Mouse (Mus musculus) heart, adult 11 months (tissue): ENCODE measurements around the gene Pnmal2.

Experiments
- DNase-seq: peaks from one replicate; pipeline ENCODE4 v3.0.0; 2022

The Pnmal2 gene

DNA sequence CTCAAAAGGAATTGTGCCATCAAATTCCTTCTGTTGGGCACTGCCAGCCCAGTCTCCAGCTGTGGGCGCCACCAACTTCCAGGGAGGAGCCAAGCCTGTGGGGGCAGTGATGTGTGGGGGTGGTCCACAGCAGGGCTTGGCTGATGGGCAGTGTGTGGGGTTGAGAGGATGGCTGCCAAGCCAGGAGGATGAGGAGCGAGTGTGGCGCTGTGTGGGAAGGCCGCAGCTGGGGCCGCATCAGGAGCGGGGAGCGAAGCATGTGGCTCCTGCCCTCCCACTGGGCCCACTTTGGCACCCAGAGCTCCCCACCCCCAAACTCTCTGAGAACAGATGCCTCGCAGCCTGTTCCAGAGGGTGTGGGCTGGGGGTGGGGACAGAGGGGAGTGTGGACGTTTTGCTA lies 26.5 kb upstream of the Pnmal2 start:
- peak; percentile 95 for DNase-seq

- no peak for DNase-seq
Observed at GRCm38 (mm10) chr7:16918670-16919069, 25.8 kb upstream of the Pnmal2 start.

GRCm38 (mm10) chr7:16919395-16920149 lies 24.9 kb upstream of the Pnmal2 start:
- peak; percentile 93 for DNase-seq

- DNase-seq = no peak
Observed at GRCm38 (mm10) chr7:16920150-16920579, 24.3 kb upstream of the Pnmal2 start.

GRCm38 (mm10) chr7:16920818-16921791 lies 23.4 kb upstream of the Pnmal2 start:
- DNase-seq = peak; percentile 94

GRCm38 (mm10) chr7:16921881-16922335 lies 22.6 kb upstream of the Pnmal2 start:
- peak; percentile 94 for DNase-seq

- DNase-seq = peak; percentile 96
Observed at GRCm38 (mm10) chr7:16922360-16922973, 22.0 kb upstream of the Pnmal2 start.

- DNase-seq = peak; percentile 97
Observed at GRCm38 (mm10) chr7:16923283-16924036, 21.0 kb upstream of the Pnmal2 start.

DNA sequence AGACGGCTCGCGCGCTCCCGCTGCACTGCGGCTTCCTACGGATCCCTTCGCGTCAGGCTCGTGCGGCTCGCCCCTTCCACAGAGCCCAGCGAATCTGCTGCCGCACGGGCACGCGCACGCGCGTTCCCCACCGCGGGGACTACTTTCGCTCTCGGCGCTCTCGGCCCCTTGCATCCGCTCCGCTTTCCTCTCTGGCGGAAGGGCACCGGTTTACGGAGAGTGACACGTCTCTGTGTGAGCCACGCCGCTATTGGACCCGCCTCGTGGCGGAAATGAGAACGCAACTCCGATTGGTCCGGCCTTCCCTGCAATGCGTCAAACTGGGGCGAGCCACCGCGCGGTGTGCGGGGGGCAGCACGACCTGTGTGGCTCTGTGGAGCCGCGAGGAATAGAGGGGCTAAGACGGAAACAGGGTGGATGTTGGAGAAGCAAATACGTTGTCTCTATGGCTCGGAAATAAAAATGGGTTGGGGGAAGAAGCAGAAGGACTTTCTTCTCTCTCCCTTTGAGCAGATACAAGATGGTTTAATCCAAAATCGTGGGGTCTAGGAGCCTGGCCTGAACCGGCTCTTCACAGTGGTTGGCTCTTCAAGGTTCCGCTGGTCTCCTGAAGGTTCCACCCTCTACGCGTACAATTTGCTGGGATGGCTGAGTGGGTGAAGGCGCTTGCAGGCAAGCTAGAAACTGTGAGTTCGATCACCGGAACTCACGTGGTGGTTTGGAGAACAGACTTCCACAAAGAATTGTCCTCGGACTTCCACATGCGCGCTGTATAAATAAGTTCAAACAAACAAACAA lies 20.2 kb upstream of the Pnmal2 start, which contains the start of gene Calm3:
Gene Calm3, minus strand, starts transcription at position 78 of the 798 bp plus-strand sequence.
- peak; percentile 100 for DNase-seq

GRCm38 (mm10) chr7:16928341-16928740 lies 16.1 kb upstream of the Pnmal2 start:
- DNase-seq = no peak

DNA sequence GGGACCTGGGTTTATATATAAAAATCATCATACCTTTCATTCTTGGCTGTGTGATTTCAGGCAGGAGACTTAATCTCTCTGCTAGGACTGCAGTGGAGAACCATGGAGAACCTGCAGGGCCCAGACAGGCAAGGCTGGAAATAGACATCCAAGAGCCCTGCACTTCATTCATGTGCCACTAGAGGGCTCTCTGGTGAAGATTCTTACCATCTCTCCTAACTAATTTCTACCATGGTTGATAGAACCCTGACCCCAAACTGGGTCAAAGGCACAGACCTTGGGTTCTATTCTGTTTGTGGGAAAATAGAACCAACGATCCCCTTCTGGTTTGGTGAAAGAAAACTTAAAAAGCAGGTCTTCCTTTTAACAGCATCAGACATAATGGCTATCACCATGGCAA lies 13.6 kb upstream of the Pnmal2 start:
- peak; percentile 93 for DNase-seq

DNA sequence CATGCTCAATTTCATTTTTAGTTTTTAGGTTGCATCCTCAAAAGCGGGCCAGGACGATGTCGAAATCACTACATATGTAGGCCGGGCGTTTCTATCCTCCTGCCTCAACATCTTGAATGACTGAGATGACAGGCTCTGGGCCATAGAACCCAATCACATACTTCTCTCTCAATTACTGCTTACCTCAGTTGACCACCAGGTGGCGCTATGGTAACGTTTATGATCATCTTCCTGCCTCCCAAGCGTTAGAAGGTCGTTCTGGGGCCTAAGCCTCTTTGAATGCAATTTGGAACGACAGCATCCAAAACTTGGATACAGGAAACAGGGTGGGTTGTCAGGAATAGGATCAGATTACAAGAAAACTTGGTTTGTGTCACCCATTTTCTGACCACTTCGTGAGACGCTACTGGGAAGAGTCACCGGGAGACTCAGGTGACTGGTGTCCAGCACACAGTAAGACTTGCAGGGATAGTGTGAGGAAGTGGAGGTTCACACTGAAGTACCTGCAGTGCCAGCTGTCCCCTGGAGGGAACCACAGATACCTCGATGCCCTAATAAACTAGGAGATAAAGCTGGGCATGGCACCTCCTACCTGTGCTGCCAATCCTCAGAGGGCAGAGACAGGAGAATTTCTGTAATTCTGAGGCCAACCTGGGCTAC lies 12.4 kb upstream of the Pnmal2 start:
- DNase-seq = peak; percentile 97

- peak; percentile 83 for DNase-seq
Observed at GRCm38 (mm10) chr7:16932704-16933577, 11.5 kb upstream of the Pnmal2 start.

- no peak for DNase-seq
Observed at GRCm38 (mm10) chr7:16937312-16937711, 7.2 kb upstream of the Pnmal2 start.

DNA sequence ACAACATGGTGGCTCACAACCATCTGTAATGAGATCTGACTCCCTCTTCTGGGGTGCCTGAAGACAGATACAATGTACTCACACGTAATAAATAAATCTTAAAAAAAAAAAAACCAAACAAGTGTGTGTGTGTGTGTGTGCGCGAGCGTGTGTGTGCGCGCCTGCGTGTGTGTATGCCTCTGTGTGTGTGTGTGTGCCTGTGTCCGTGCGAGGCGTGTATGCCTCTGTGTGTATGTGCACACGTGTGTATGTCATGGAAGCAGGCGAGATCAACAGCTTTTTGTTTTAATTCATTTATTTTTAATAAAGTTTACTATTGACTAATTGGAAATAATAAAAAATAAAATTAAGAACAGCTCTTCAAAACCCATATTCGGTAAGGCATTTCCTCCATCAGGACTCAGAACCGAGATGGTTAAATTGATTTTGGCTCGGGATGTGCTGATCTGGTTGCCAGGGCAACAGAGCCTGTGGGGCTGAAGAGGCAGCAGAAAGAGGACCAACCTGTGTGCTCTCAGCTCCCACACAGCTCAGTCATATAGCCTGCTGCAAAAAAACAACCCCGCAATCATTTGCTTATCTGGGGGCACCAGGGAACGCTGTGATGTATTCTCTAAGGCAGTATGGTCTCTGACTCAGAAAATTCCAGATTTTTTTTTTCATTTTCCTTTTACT lies 6.2 kb upstream of the Pnmal2 start:
- DNase-seq = no peak

GRCm38 (mm10) chr7:16940292-16940691 lies 4.2 kb upstream of the Pnmal2 start:
- DNase-seq = peak; percentile 94

DNA sequence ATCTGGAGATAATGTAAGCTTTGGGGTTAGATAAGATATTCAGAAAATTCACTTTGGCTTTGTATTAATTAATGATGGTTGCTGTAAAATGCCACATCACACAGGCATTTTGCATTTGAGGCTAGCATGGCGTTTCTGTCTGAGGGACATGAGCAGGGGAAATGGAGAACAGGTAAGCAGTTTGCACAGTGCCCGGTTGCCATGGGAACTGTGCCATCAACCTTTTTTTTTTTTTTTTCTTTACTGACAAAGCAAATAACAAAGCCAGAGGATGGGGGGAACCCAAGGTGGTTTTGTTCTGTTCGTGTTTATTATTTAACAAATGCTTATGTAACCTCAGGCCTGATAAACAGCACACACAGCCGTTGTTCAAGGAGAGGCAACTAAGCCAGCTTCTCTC lies 1.6 kb upstream of the Pnmal2 start:
- DNase-seq = no peak

DNA sequence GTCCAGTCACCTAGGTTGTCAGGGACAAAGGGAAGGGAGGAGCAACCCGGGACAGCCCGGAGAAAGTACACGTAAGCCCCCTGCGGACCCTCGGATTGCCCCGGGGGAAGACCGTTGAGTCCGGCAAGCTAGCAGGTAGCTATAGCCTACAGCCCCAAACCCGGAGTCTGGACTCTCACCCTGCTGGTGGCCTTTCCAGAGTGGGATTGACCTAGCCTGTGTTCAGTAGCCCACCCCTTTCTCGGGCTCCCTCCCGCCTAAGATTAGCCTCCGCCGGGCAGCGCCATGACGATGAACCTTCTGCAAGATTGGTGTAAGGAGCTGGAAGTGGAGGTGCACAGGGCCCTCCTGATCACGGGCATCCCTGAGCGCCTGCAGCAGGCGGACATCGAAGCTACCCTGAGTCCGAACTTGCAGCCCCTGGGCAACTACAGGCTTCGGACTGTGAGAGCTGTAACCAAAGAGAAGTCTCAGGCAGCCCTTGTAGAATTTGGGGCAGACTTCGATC lies 380 bp downstream of the Pnmal2 start:
- DNase-seq = no peak

- DNase-seq = peak; percentile 90
Observed at GRCm38 (mm10) chr7:16945419-16945818, 937 bp downstream of the Pnmal2 start.
